Mouse (Mus musculus) adrenal gland, postnatal 10 days (tissue): ENCODE data around the gene Ly6f. TPM values are rescaled to one million over a fixed set of nuclear protein-coding genes. Genes with fewer than 3 reads are reported as not detected.
"Not testable (repeated sequence)": the region's sequence is repeated elsewhere in the genome, so short reads cannot be mapped to it uniquely, and the experiment has no call there.

Experiments used
- DNase-seq: peaks from one replicate; pipeline ENCODE4 v3.0.0; 2021; ENCODE audit warnings: mixed read lengths
- long read RNA-seq, 2 experiments: library from polyadenylated mRNA; stranded (forward); transcript quantifications; one replicate each; pipeline ENCODE4 v2.0.0; 2021
- total RNA-seq, 2 experiments: library from RNA; stranded (reverse); gene quantifications; 2 replicates each; pipeline ENCODE4 v1.2.3; 2021

The Ly6f gene
- not detected for total RNA-seq
- long read RNA-seq, experiment 1: 0 reads
- long read RNA-seq, experiment 2: 0 reads

DNA sequence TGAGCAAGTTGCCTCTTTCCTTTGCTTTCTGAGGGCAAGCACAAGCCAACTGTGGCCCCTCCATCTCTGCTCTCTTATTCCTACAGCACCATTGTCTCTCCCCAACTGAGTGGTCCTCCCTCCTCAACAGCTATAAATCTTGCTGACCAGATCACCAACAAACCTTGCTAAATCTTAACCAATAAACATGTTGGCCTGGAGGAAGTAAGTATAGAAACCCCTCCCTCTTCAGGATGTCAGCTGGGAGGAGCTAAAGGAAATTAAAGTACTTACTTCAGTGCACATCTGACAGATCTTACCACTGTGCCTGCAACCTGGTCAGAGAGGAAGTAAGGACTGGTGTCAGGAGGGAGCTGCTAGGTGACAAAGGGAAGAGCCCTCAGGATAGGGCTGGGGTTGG is at the start of gene Ly6f:
Gene Ly6f, plus strand, starts transcription at position 301 of the 400 bp plus-strand sequence.
- DNase-seq: no peak

DNA sequence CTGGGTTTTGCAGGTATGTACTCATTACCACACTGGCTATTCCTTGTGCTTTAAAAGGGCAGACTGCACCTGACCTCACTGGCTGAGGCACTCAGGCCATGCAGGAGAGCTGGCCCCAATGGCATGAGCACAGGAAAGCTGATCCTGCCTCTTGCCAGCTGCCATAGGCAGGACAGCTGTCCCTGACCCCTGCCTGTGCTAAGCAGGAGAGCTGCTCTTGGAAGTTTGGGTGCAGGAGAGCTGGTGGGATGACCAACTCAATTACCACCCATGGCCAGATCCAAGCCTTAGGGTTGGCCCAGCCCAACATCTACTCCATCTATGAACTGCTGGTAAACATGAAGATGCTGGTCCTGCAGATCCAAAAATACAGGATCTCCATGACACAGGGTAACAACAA is 46.3 kb upstream of the Ly6f start:
- no peak for DNase-seq

DNA sequence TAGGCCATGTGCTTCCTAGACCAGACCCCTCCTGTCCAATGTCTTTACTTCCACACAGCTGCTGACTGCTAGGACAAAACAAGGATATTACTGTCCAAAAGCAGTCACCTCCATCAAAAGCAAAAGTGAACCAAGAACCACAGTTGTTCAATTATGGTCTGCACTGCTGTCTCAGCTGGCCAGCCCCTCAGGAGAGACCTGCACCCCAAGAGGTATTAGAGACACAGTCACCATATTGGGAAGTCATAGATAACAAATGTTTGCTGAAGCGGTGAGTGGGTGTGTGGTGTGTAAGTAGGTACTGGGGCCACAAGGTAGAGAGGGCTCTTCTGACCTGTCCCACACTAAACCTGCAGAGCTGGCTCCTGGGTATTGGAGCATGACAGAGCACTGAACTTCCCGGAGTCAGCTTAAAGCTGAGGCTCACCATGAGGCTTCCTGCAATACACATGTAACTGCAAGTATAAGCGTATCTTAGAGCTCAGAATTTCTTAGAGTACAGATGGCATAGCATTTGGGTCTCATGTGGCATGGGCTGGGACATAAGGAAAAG is 30.4 kb upstream of the Ly6f start:
- DNase-seq: no peak

DNA sequence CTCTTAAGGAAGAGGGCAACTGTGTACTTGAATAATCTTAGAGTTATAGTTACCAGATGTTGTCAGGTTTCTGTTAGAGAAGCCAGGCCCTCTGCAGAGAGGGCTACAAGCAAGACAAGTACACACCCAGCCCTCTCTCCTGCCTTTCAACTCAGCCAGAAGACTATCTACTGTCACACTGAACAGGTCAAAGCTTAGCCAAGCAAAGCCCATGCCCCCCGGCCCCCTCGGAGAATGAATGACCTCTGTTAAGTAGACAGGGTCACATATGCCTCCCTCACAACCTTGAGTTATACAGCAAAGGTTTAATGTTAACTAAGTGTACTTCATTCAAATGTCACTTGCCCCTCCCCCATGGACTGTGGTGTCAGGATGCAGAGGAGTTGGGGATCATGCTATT is 27.7 kb upstream of the Ly6f start:
- no peak for DNase-seq

DNA sequence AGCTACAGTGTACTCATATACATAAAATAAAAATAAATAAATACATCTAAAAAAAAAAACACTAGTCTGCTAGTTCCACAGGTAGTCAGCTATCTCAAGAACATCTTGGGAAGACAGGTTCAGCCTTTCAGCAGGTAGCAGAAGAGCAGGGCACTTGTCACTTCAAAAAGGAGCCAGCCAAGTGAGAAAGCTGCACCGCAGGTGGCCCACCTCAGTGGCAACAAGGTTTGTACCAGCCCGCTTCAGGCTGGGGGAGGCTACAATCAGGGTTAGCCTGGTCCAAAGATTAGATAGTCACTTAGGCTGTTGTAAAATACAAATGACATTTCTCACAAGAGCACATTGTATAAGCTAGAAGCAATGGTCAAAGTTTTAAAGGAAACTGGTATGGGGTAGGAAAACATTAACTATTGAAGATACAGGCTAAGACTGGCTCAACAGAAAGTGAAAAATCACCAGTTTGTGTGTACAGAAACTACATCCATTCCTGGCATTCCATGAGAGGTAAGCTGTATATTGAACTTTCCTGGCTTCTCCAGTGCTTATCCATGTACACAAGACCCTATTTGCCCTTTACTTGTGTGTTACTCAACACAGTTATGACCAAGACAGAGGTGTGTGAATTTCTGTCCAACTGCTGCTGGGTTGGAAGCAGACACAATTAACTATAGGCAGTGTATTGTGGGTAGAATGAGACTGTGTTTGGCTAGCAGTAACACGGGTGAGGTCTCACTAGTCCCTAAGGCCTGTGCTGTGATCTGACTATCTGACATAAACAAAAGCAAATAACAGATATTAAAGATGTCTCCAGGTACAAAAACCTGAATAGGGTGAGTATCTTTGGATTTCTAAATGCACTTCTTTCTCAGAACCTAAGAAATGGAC is 25.2 kb upstream of the Ly6f start:
- DNase-seq: no peak

DNA sequence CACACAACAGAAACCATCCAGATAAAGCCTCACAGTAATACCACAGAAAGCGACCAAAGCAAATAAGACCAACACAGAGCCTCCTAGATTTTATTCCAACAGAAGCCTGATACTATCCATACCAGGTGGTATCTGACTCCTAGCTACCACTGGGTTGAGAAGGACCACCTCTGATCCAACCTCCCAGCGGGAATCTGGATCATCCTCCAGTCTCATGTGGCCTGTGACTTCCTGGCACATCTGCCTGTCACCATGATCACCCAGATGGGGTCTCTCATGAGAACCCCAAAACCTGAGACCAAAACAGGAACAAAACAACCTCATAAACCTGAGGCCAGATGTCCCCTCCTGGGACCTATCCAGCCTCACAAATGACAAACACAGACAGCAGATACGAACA is 13.6 kb upstream of the Ly6f start:
- DNase-seq: no peak

DNA sequence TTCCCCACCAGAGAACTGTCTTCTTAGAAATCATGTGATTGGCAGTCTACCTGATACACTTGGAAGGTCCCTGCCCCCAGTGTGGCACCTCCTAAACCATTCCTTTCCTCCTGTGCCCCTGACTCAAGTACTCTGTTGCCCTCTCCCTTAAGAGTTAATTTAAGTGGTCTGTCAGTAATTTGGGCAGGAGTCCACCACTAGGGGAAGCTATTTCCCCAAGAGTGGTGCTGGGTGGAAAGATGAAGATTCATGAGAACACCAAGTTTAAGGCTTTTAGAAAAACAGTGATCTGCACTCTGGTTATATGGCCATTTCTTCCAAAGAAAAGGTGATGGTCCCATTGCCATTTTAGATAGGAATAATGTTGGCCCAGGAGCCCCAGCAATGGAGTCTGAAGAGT is 2.4 kb upstream of the Ly6f start:
- no peak for DNase-seq

DNA sequence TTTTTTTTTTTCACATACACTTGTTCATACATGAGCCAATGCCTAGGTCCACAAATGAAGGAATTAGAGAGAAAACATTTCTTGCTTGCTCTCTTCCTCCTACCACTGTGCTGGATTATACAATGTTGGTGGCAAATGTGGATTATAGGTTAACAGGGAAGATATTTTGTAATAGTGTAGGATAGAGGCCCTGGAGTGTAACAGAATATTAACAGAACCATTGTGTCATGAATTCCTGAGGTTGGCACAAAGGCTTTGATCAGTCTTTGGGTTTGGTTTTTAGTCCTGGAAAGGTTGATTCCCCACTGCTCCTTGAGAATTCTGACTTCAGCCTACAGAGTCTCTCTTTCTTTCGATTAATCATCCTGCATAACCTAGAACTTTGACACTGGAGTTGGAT is 1.6 kb upstream of the Ly6f start:
- DNase-seq: no peak

DNA sequence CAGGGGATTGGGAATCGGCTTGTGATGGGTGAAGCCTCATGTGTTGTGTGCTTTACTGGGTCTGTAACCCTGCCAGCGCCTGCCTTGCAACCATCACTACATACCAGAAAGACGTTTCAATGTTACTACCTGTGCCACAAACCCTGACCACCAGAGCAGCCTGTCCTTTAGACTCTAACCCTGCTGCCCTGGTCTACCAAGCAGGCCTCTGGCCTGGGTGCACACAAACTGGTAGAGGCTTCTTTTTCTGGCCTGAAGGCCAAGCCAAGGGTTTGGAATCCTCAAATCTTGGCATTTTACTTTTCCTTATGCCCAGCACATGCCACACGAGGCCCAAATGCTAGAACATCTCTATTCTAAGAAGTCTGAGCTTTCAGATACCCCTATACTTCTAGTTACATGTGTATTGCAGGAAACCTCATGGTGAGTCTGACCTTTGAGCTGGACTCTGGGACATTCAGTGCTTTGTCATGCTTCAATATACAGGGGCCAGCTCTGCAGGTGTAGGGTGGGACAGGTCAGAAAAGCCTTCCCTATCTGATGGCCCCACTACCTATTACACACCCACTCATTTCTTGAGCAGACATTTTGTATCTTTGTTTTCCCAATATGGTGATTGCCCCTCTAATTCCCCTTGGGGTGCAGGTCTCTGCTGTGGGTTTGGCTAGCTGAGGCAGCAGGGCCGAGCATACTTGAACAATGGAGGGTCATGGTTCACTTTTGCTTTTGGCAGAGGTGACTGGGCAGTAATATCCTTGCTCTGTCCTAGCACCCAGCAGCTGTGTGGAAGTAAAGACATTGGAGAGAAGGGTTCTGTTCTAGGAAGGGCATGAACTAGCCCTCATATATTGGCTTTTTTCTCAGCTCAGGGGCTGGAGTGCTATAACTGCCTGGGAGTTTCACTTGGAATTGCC is 952 bp downstream of the Ly6f start:
- DNase-seq: no peak

DNA sequence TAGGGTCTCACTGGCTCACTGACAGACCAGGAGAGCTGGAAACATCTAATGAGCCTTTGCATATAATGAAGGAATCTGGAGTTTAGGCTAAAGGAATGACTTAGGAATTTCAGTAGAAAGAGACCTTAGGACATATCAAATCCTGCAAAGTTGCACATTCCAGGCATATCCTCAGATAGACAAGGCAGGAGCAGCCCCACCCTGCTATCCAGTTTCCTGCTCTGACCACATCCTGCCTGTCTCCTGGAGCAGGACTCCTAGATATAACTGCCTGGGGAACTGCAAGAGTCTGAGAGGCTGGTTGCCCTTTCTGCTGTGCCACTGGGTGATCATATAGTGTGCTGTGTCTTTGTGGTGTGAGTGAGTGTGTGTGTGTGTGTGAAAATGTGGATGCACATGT is 1.9 kb downstream of the Ly6f start:
- DNase-seq: no peak

DNA sequence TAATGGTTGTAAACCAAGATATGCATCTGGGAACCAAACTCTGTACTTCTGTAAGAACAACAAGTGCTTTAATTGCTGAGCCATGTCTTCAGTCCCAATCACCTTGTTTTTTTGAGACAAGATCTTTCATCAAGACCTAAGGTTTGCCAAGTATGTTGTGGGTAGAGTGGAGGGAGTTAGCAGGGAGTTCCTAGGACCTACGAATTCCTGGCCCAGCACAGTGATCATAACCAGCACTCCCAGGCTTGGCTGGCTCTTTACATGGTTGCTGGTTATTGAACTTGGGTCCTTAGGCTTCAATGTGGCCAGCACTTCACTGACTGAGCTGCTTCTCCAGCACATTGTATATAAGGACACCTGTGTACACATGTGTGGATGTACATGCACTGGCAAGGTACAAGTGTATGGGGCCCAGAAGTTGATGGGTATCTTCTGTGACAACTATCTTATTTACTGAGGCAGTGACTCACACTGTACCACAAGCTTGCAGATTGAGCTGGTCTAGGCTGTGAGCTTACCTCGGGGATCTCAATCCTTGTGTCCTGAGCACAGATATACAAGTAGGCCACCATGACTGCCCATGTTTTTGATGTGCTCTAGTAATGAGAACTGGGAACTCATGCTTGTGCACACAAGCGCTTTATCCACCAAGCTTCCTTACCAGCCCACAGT is 2.6 kb downstream of the Ly6f start:
- no peak for DNase-seq

DNA sequence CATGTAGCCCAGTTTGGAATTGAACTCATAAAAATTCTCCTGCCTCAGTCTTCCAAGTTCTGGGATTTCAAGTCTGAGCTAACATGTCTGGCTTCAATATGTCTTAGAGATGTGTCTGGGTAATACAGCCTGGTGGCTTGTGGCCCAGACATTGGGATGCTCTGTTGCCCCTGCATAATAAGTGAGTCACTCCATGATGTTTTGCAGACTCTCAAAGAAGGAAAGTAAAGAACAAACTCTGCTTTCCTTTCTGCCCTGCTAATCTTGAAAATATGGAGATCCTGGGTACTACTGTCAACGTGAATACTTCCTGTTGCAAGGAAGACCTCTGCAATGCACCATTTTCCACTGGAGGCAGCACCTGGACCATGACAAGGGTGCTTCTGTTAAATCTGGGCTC is 3.2 kb downstream of the Ly6f start:
- DNase-seq: no peak

DNA sequence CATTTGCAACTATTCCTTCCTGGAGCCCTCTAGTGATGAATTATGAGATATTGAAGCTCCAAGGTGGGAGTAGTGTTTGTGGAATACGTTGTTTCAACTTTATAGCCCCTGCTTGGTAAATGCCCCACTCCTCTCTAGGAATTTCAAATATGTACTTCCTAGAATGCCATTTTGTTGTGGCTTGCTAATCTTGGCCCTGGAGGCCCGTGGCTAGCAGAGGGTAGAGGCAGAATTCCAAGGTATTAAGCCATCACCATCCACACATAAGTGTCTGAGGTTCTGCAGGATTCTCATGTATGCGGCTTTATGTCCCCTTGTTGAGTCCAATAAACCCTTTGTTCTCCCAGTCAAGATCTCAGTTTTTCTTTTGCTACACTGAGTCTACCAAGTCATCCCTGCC is 3.7 kb downstream of the Ly6f start:
- DNase-seq: no peak

DNA sequence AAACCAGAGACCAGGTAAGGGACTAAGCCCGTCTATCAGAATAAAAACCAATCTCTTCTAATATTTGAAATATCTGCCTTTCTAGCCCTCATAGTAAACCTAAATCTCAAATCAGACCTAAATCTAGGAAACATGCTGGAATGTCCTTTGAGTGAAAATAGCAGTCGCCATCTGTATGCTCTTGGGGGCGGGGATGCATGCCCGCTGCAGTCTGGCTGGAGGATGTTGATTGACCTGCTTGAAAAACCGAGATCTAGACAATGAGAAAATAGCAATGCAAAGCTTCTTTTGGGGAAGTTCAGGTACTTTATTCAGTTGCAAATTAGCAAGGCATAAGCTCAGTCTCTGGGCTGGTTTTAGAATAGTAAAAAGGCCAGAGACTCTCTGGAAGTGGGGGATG is 13.8 kb downstream of the Ly6f start:
- not testable (repeated sequence) for DNase-seq

DNA sequence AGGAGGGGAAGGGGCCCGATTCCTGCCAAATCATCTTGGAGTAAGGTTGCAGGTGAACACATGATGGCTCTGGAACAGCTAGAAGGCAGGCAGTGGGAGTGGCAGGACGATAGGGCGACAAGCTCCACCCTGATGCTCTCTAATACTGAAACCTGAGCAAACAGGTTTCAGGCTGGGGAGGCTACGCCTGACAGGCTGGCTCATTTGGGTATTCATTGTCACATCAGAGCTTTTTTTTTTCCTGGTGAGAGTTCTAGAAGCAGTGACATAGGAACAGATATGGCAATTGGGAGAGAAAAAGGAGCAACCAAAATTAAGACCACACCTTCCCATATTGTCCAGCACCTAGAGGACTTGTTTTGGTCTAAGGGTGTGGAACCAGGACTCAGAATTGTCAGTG is 18.3 kb downstream of the Ly6f start:
- DNase-seq: not testable (repeated sequence)

DNA sequence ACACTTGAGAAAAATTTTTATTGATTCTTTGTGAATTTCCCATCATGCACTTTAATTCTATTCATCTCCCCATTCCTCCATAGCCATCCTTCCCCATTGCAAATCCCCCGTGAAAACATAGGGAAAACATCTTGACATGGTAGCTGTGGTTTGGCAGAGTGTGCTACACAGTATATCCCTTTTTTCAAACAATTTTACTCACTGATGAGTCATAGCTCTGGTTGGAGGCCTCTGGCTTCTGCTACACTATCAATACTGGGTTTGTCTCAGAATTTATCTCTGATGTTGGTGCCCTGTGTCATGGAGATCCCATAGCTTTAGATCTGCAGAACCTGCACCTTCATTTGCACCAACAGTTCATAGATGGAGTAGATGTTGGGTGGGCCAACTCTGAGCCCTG is 24.2 kb downstream of the Ly6f start:
- no peak for DNase-seq

DNA sequence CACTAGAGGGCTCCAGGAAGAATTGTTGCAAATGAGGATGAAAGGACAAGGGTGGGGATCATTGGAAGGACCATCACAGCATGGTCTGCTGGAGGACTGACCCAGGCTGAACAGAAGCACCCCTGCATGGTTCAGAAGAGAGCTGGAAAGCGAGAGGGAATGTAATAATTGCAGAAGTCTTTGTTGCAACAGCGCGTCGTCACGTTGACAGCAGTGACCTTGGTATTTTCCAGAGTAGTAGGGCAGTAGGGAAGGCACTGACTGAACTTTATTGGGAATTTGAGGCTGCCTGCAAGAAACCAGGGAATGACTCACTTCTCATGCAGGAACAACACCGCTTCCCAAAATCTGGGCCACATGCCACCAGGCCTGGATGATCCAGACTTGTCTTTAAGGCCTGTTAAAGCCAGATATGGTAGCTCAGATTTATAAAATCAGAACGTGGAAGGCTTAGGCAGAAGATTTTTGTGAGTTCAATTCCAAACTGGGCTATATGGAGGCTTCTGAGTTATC is 25.7 kb downstream of the Ly6f start:
- DNase-seq: peak; percentile 7

DNA sequence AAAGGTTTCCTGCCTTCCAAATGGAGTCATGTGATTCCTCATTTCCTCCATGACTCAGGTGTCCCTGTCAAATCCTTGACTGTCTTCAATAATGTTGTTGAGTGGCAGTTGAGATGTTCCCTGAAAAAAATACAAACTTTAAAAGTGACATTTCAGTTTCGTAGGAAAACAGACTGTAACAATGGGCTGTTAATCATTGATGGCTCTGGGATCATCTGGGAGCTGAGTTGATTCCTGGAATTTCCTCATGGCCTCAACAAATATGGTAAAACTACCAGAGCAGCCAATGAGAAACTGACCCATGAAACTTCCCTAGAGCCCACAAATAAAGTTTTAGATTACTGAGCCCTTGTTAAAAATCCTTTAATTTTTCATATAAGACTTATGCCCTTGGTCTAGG is 37.9 kb downstream of the Ly6f start:
- no peak for DNase-seq

DNA sequence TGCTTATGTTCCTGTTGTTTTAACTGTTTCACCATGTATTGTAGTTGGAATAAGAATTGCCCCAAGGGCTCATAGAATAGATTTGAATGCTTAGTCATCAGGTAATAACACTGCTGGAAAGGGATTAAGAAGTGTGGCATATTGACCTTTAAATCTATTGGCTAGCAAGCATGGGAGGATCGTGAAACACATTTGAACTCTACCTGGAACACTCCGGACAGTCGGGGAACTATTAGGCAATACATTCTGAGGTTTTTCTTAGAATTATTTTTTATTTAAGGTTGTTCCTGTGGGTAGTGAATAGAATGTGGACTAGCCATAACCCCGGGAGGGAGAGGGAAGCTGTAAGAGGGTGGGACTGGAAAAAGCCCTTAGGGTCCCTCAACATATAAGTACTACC is 41.0 kb downstream of the Ly6f start:
- DNase-seq: no peak

DNA sequence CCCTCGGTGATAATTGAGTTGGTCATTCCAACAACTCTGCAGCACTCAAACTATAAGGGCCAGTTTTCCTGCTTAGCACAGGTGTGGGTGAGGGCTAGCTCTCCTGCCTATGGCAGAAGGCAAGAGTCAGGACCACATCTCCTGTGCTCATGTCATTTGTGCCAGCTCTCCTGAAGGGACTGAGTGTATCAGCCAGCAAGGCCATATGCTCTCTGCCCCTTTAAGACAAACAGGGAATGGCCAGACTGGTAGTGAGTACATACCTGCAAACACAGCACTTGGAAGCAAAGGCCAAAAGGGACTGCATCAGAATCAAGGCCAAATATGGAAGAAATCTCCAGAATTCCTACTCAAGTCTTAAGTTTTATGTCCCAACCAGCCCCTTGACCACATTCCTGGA is 41.7 kb downstream of the Ly6f start:
- no peak for DNase-seq

DNA sequence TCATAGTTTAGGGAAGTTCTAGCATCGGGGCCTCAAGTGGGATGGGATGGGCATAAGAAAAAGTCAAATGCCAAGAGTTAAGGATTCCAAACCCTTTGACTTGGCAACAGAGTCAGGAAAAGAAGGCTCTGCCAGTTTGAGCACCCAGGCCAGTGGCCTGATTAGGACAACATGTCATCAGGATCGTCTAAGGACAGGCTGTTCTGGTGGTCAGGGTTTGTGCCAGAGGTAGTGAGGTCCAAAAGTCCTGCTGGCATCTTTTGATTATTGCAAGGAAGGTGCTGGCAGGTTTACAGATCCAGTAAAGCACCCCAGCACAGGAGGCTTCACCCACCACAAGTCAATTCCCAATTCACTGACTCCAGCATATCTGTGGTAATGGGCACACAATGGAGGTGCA is 46.2 kb downstream of the Ly6f start:
- DNase-seq: no peak

DNA sequence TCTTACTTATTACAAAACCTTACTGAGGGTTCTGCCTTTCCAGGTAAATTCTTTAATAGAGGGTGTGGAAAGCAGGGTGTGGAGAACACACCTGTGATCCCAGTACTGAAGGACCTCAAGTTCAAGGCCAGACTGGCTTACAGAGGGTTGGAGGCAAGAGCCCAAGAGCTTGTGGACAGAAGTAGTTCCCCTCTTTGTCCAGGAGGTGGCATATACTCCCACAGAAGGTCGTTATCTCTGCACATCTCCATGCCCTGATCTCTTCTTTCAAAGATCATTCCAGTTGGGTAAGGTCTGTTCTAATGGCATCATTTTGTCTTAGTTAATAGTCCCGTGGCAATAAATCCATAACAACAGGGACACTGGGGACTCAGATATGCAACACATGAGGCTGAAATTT is 49.0 kb downstream of the Ly6f start:
- DNase-seq: no peak
